Mouse (Mus musculus) left cerebral cortex, postnatal 14 days (tissue): Measurements from ENCODE around the gene Agpat2. TPM values are rescaled to one million over a fixed set of nuclear protein-coding genes. Genes with fewer than 3 reads are reported as not detected.
A peak's percentile ranks its signal among the peaks of the same experiment; 100 is the strongest.

Experiments
- DNase-seq, 2 experiments: peaks; one replicate each; pipeline ENCODE4 v3.0.0; 2021 to 2022; ENCODE audit warnings: low spot score in 2 of 2, mixed read lengths in 1 of 2
- intact Hi-C: fragments of 180-260 bp; cut with DNase I; formaldehyde crosslinking; loops from one replicate; pipeline ENCODE4 v1.15.1; 2025
- microRNA-seq, 2 experiments: library from miRNA; unstranded; fragments of <30 nt; microRNA quantifications; one replicate each; pipeline ENCODE4 v1.2.0; 2022
- total RNA-seq, 2 experiments: library from RNA; stranded (reverse); gene quantifications; 2 replicates each; pipeline ENCODE4 v1.2.3; 2021

Agpat2 gene
- total RNA-seq, 2 experiments from 2014 or later: 0.72 to 1.3 TPM

DNA sequence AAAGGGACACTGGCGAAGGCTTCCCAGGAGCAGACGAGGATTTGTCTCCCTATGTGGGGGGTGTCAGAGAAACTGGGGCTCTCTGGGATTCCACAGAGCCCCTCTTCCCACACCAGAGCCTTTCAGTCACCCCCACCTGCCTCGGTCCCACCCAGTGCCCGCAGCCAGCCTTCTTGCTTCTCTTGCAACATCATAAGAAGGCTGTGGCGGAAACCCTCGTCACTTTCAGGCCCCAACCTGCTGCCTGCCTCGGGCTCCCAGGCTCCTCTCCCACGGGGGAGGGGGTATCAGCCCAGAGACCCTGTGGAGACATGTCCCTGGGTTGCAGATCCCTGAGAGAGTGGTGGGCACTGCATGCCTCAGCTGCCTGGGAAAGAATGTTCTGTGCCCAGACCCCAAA is 52.8 kb downstream of the Agpat2 start:
- intact Hi-C loops: no loop called here
- no peak for DNase-seq

DNA sequence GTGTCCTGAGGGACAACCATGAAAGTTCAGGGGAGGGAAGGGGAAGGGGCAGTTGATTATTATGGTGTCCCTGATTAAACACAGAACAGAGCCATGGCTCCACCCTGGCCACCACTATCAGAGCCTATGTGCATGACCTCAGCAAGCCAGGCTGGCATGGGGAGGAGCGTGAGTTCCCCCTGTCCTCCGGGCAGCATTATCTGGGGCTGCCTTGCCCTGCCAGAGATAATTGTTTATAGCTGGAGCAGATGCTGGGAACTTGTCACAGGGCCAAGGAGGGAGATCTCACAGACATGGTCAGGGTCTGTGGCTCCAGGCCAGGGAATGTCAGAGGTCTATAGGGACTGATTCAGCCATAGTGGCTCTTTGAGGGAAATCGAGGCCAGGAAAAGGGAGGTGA is 53.4 kb downstream of the Agpat2 start:
- intact Hi-C loops: no loop called here
- no peak for DNase-seq

DNA sequence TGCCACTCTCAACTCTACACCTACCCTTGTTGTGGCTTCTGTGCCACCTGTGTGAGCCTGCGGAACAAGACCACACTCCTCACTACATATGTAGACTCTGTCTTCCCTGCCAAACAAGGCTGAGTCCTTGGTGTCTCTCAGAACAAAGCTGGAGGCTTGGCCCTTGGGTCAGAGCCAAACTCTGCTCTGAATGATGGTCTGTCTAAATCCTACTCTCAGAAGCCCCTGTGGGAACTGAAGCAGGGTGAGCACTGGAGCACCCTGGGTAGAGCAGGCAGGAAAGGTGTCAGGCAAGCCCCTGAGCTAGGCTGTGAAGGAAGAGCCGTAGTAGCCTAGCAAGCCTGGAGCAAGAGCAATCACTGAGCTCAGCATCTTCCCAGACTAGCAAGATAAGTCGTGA is 54.0 kb downstream of the Agpat2 start:
- intact Hi-C loops: no loop called here
- no peak for DNase-seq

DNA sequence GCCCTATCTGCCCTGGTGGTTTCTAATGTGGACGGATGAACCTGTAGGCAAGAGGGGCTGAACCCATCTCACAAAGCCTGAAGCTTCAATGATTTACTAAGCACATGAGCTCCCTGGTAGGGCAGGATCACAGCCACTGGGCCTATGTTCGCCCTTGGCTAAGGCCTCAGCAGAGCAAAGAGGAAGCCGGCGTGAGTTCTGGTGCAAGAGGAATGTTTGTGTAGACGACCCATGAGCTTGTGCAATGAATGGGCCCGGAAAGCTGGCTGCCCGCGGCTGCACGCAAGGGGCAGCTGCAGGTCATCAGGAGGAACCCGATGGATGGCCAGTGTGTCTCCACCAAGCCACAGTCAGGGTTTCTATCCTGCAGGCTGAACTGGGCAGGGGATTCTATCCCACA is 54.4 kb downstream of the Agpat2 start:
- intact Hi-C loops: loop anchor here (5.0 kb wide), 1 partner anchor 48 kb away; no protein-coding TSS in a partner anchor
- no peak for DNase-seq

DNA sequence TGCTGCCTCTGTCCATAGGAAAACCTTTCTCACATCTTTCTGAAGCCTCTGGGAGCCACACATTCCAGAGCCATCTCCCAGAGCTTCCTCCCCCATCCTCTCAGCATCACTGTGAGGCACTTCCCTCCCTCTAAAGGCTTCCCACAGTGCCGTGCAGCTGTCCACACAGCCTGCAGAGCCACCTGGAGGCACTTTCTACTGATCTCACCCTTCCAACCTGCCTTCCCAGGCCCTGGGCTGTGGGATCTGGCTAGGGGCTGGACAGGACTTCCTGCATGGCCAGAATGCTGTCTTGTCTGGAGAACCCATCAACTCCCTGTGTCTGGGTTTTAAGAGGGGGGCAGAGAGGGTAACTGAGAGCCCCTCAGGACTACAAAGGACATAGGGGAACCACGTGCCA is 56.7 kb downstream of the Agpat2 start:
- intact Hi-C loops: loop anchor here (5.0 kb wide), 1 partner anchor 45 kb away; no protein-coding TSS in a partner anchor
- peak; percentile 35 to 39 for DNase-seq

DNA sequence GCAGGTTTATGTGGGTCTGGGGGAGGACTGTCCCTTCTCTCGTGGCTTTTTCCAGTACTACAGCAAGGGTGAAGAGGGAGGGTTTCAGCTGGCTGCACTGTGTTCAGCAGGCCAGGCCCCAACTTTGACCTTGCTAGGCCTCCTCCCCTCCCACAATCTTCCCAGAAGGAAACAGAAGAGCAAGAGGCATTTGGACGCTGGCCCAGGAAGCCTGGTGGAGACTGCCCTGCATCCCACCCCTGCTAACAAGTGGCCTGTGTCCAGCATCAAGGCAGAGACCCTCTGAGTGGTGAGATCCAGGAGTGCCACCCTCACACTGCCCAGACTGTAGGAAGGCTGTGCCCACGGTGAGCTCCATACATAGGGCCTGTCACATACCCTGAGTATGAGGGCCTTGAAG is 60.0 kb downstream of the Agpat2 start:
- intact Hi-C loops: no loop called here
- DNase-seq: no peak

DNA sequence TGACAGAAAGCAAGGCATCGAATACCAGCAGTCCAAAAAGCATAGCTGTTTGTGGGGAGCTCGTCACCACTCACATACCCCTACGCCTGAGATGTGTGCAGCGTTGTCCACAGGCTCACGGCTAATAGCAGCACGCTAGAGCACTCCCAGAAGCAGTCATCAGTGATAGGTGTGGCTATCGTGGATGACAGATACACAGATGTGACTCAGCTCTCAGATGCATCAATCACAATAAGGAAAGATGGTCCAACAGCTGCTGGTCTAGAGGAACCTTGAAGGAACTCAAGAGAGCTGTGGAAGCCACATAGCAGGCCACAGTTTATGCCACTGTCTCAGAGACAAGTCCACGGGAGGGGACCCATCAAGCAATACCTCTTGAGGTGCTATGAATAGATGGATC is 60.4 kb downstream of the Agpat2 start:
- no peak for DNase-seq
- intact Hi-C loops: no loop called here

DNA sequence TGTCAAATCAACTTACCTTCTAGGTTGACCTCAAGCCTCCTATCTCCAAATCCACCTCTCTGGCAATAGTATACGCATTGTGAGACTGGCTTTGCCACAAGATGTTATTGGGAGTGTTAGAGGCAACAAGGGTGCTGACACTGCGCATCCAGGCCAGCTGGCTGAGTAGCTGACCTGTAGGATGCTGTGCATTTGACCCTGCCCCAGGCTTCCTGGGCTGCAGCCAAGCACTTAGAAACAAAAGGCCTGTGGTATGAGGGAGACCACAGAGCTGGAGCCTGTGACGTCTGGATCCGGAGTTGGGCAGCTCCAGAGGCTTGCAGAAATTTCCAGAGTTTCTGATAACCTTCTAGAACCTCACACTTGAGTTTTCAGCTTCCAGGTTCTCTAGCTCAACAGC is 61.1 kb downstream of the Agpat2 start:
- DNase-seq: no peak
- intact Hi-C loops: no loop called here

Small RNAs within 50 kb of the gene (microRNA-seq; reads per million reads assigned to microRNA genes)
- gene Mir126a (0.79 to 1.0 reads per million in 2 experiments), gene Mir126b (0 reads per million in 2 experiments)

Other genes starting within 250 kb of the Agpat2 start
- 1 to 10 TPM; 2.4 to 2.8 TPM for gene Card9, start 243.5 kb downstream of the Agpat2 start, total RNA-seq
- gene Snapc4, start 223.8 kb downstream of the Agpat2 start, total RNA-seq: 10 to 100 TPM; 66.3 to 68.0 TPM
- gene Entr1, start 215.1 kb downstream of the Agpat2 start, total RNA-seq: 100 to 1,000 TPM; 172 to 175 TPM
- gene Pmpca, start 215.1 kb downstream of the Agpat2 start, total RNA-seq: 100 to 1,000 TPM; 116 to 117 TPM
- 10 to 100 TPM; 18.8 to 20.8 TPM for gene Inpp5e, start 195.2 kb downstream of the Agpat2 start, total RNA-seq
- gene Sec16a, start 159.2 kb downstream of the Agpat2 start, total RNA-seq: 10 to 100 TPM; 42.3 to 45.5 TPM
- gene Notch1, start 87.8 kb downstream of the Agpat2 start, total RNA-seq: 10 to 100 TPM; 23.6 to 27.5 TPM
- 10 to 100 TPM; 68.5 to 78.9 TPM for gene Egfl7, start 24.4 kb downstream of the Agpat2 start, total RNA-seq
- gene Gm20532, start 17.8 kb downstream of the Agpat2 start, total RNA-seq: not detected
- gene Fam69b, start 24.0 kb upstream of the Agpat2 start, total RNA-seq: 10 to 100 TPM; 80.3 TPM
- not detected for gene Lcn4, start 66.9 kb upstream of the Agpat2 start, total RNA-seq